Mouse (Mus musculus): ENCODE data around the gene Gm49387. TPM values are rescaled to one million over a fixed set of nuclear protein-coding genes. Genes with fewer than 3 reads are reported as not detected.
A peak's percentile ranks its signal among the peaks of the same experiment; 100 is the strongest.

Gm49387 gene
- not detected in 2 replicates for polyA plus RNA-seq (2014; fragmentation: Nextera tagmentation; extraction: Ambion mirVana)

DNA sequence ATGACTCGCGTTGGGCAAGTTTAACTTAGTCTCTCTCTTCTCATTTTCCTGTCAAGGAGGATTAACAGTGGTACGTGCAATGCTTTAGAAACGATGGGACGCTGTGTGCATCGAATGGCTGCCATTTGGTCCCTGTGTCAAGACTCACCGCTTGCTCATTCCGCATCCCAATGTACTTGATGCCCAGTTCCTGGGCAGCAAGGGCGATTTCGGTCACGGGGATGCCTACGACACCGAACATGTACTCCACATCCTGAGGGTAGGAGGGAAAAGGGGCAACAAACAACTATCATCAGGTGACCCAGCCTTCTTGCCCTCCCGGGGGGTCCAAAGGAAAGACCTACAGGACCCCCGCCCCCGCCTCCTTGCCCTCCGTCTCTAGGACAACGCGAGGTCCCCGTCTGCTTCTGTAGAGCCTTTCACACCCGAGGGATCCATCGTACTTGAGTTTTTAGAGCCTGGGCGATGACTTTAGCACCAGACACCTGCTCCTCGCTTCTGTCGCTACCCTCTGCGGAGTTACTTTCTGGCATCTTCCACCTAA, at the start of gene Gm49387:
Gm49387 (minus strand) TSS at position 533 of the 544 bp plus-strand sequence.
- DNase-seq (ENCODE audit: low spot score) (peak; percentile 17), ATAC-seq (peak; percentile 49)
- Histone ChIP-seq H3K4me1 (ENCODE audit: control insufficient read depth, insufficient read depth, low read length) (peaks cover 11% of the 10 kb centered on the region), H3K27ac (ENCODE audit: low read depth, low read length) (peak within 1 kb of the TSS; percentile 77), H3K4me3 (ENCODE audit: low read depth, low read length) (peak within 1 kb of the TSS; percentile 65), H3K27me3 (replicated peaks; ENCODE audit: control insufficient read depth, insufficient read depth, low read length) (no peaks in the 10 kb centered on the region), H3K9me3 (replicated peaks; ENCODE audit: control insufficient read depth, low read length) (no peaks in the 10 kb centered on the region), H3K9ac (ENCODE audit: low read length) (peak within 1 kb of the TSS; percentile 66), H3K36me3 (ENCODE audit: control insufficient read depth, insufficient read depth, low read length) (no peaks in the 10 kb centered on the region), H3K4me2 (ENCODE audit: low read length) (peak within 1 kb of the TSS; percentile 90)
- WGBS = 3% methylated on average over 26 of the region's 26 CpGs

- H3K27ac ChIP-seq (ENCODE audit: low read depth, low read length) = no peak overlapping the region
- H3K9ac ChIP-seq (ENCODE audit: low read length) = no peak overlapping the region
- no peak overlapping the region for H3K4me2 ChIP-seq (ENCODE audit: low read length)
- H3K4me3 ChIP-seq (ENCODE audit: low read depth, low read length) = no peak overlapping the region
- H3K4me1 ChIP-seq (ENCODE audit: control insufficient read depth, insufficient read depth, low read length) = no peaks in the 10 kb centered on the region
- no peaks in the 10 kb centered on the region for H3K27me3 ChIP-seq (replicated peaks; ENCODE audit: control insufficient read depth, insufficient read depth, low read length)
- WGBS = 100% methylated on average over 1 of the region's 1 CpGs
- ATAC-seq (no peak), DNase-seq (ENCODE audit: low spot score) (no peak)
- no peaks in the 10 kb centered on the region for H3K9me3 ChIP-seq (replicated peaks; ENCODE audit: control insufficient read depth, low read length)
- no peaks in the 10 kb centered on the region for H3K36me3 ChIP-seq (ENCODE audit: control insufficient read depth, insufficient read depth, low read length)
These were observed 45.6 kb upstream of the Gm49387 start for GRCm38 (mm10) chr14:31686231-31686630.

DNA sequence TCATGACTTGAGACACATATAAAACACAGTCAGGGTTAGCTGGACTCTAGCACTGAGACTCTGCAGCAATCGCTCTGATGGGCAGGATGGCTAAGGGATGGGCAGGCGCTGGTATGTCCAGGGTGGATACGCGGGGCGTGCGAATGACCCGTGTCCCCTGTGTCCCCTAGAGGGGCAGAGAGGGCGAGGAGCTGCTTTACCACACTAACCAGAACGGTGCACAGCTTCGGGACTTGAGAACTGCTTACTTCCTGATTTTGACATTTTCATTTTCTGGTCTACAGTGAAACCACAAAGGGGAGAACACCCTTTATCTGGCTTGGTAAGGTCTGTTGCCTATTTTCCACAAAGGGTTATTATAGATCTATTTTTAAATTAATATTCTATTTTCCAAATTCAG, 45.0 kb upstream of the Gm49387 start:
- WGBS = 94% methylated on average over 10 of the region's 10 CpGs
- no peak overlapping the region for H3K27ac ChIP-seq (ENCODE audit: low read depth, low read length)
- H3K4me3 ChIP-seq (ENCODE audit: low read depth, low read length) = no peak overlapping the region
- H3K27me3 ChIP-seq (replicated peaks; ENCODE audit: control insufficient read depth, insufficient read depth, low read length) = no peaks in the 10 kb centered on the region
- H3K4me1 ChIP-seq (ENCODE audit: control insufficient read depth, insufficient read depth, low read length) = no peaks in the 10 kb centered on the region
- no peaks in the 10 kb centered on the region for H3K36me3 ChIP-seq (ENCODE audit: control insufficient read depth, insufficient read depth, low read length)
- no peak for ATAC-seq
- no peak for DNase-seq (ENCODE audit: low spot score)
- no peaks in the 10 kb centered on the region for H3K9me3 ChIP-seq (replicated peaks; ENCODE audit: control insufficient read depth, low read length)
- H3K4me2 ChIP-seq (ENCODE audit: low read length) = no peak overlapping the region
- H3K9ac ChIP-seq (ENCODE audit: low read length) = no peak overlapping the region

DNA sequence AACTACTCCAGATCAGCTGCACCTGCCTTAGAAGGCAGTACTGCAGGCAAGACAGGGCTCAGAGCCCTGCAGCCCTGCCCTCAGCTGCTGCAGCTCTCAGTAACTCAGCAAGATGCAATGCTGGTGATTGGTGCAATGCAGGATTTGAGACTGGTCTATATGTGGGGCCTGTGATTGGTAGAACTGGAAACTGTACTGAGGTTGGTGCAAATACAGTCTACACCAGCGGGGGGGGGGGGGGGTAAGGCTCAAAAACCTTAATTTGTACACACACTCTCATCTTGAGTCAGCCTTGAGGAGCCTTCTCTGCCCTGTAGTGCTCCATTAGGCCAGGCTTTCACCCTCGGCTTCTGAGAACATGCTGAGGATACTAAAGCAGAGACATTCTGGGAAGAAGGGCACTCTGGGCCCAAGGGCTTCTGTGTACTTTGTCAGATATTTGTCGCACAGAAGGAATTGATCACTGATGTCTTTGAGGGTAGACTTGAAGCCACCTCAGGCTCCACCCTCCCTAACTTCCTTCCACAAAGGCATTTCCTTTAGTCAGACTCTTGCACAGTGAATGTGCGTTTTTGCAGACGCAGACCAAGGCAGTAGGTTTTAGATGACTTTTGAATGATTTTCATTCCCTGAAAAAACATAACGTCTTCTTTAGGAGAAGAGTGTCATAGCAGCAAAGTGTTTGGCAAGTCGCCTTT, 43.8 kb upstream of the Gm49387 start:
- H3K27ac ChIP-seq (ENCODE audit: low read depth, low read length) = no peak overlapping the region
- H3K4me2 ChIP-seq (ENCODE audit: low read length) = no peak overlapping the region
- no peaks in the 10 kb centered on the region for H3K27me3 ChIP-seq (replicated peaks; ENCODE audit: control insufficient read depth, insufficient read depth, low read length)
- H3K9ac ChIP-seq (ENCODE audit: low read length) = no peak overlapping the region
- no peaks in the 10 kb centered on the region for H3K9me3 ChIP-seq (replicated peaks; ENCODE audit: control insufficient read depth, low read length)
- H3K4me1 ChIP-seq (ENCODE audit: control insufficient read depth, insufficient read depth, low read length) = no peaks in the 10 kb centered on the region
- H3K4me3 ChIP-seq (ENCODE audit: low read depth, low read length) = no peak overlapping the region
- 78% methylated on average over 7 of the region's 7 CpGs for WGBS
- H3K36me3 ChIP-seq (ENCODE audit: control insufficient read depth, insufficient read depth, low read length) = no peaks in the 10 kb centered on the region
- DNase-seq (ENCODE audit: low spot score) = no peak
- no peak for ATAC-seq

DNA sequence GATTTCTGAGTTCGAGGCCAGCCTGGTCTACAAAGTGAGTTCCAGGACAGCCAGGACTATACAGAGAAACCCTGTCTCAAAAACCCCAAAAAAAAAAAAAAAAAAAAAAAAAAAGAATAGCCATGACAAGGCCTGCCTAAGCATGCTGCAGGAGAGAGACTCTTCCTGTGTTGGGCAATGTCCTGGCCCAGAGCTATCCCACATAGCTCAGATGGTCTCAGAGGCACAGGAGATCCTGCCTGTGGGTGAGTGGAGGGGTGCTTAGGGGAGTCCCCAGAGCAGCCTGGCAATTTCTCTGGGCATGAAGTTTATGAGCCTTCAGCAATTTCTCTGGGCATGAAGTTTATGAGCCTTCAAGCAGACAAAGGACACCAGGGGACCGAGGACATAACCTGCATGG, 42.9 kb upstream of the Gm49387 start:
- Histone ChIP-seq H3K9me3 (replicated peaks; ENCODE audit: control insufficient read depth, low read length) (no peaks in the 10 kb centered on the region), H3K4me3 (ENCODE audit: low read depth, low read length) (no peak overlapping the region), H3K9ac (ENCODE audit: low read length) (no peak overlapping the region), H3K4me2 (ENCODE audit: low read length) (no peak overlapping the region), H3K4me1 (ENCODE audit: control insufficient read depth, insufficient read depth, low read length) (no peaks in the 10 kb centered on the region), H3K36me3 (ENCODE audit: control insufficient read depth, insufficient read depth, low read length) (no peaks in the 10 kb centered on the region), H3K27me3 (replicated peaks; ENCODE audit: control insufficient read depth, insufficient read depth, low read length) (no peaks in the 10 kb centered on the region), H3K27ac (ENCODE audit: low read depth, low read length) (no peak overlapping the region)
- ATAC-seq = no peak
- DNase-seq (ENCODE audit: low spot score) = no peak
- WGBS = 90% methylated on average over 2 of the region's 2 CpGs

GRCm38 (mm10) chr14:31681931-31682555, 41.4 kb upstream of the Gm49387 start:
- WGBS = 49% methylated on average over 5 of the region's 5 CpGs
- no peak overlapping the region for H3K27ac ChIP-seq (ENCODE audit: low read depth, low read length)

DNA sequence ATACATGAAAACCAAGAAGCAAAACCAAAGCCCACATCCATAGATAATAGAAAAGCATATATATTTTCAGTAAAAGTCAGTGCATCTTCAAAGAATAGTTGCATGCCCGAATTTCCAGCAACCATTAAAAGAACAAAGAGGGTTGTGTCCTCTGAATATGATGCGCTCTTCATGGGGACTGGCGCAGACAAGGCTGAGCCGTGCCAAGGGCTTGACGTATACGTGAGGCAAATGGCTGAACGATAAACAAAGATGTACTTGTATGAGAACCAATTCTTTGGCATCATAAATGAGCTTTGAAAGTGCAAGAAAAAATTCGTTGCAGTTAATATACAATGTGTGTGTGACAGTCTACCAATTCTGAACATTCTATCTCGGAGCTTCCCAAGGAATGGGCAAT, 40.6 kb upstream of the Gm49387 start:
- DNase-seq (ENCODE audit: low spot score) (no peak), ATAC-seq (no peak)
- WGBS = 83% methylated on average over 9 of the region's 9 CpGs
- Histone ChIP-seq H3K4me3 (ENCODE audit: low read depth, low read length) (no peak overlapping the region), H3K36me3 (ENCODE audit: control insufficient read depth, insufficient read depth, low read length) (no peaks in the 10 kb centered on the region), H3K4me2 (ENCODE audit: low read length) (no peak overlapping the region), H3K9me3 (replicated peaks; ENCODE audit: control insufficient read depth, low read length) (no peaks in the 10 kb centered on the region), H3K27me3 (replicated peaks; ENCODE audit: control insufficient read depth, insufficient read depth, low read length) (no peaks in the 10 kb centered on the region), H3K4me1 (ENCODE audit: control insufficient read depth, insufficient read depth, low read length) (no peaks in the 10 kb centered on the region), H3K27ac (ENCODE audit: low read depth, low read length) (no peak overlapping the region), H3K9ac (ENCODE audit: low read length) (no peak overlapping the region)

More at GRCm38 (mm10) chr14:31681931-31682555, 41.4 kb upstream of the Gm49387 start:
- ATAC-seq = no peak
- no peak overlapping the region for H3K4me3 ChIP-seq (ENCODE audit: low read depth, low read length)
- no peak for DNase-seq (ENCODE audit: low spot score)
- no peaks in the 10 kb centered on the region for H3K27me3 ChIP-seq (replicated peaks; ENCODE audit: control insufficient read depth, insufficient read depth, low read length)
- no peaks in the 10 kb centered on the region for H3K4me1 ChIP-seq (ENCODE audit: control insufficient read depth, insufficient read depth, low read length)
- H3K36me3 ChIP-seq (ENCODE audit: control insufficient read depth, insufficient read depth, low read length) = no peaks in the 10 kb centered on the region
- H3K4me2 ChIP-seq (ENCODE audit: low read length) = no peak overlapping the region
- H3K9me3 ChIP-seq (replicated peaks; ENCODE audit: control insufficient read depth, low read length) = no peaks in the 10 kb centered on the region
- no peak overlapping the region for H3K9ac ChIP-seq (ENCODE audit: low read length)

GRCm38 (mm10) chr14:31680656-31681055, 40.0 kb upstream of the Gm49387 start:
- no peaks in the 10 kb centered on the region for H3K9me3 ChIP-seq (replicated peaks; ENCODE audit: control insufficient read depth, low read length)
- 87% methylated on average over 3 of the region's 3 CpGs for WGBS
- no peaks in the 10 kb centered on the region for H3K4me1 ChIP-seq (ENCODE audit: control insufficient read depth, insufficient read depth, low read length)

More at GRCm38 (mm10) chr14:31680656-31681055, 40.0 kb upstream of the Gm49387 start:
- H3K4me3 ChIP-seq (ENCODE audit: low read depth, low read length) = no peak overlapping the region
- no peaks in the 10 kb centered on the region for H3K27me3 ChIP-seq (replicated peaks; ENCODE audit: control insufficient read depth, insufficient read depth, low read length)
- ATAC-seq (no peak), DNase-seq (ENCODE audit: low spot score) (no peak)
- H3K36me3 ChIP-seq (ENCODE audit: control insufficient read depth, insufficient read depth, low read length) = no peaks in the 10 kb centered on the region
- no peak overlapping the region for H3K9ac ChIP-seq (ENCODE audit: low read length)
- no peak overlapping the region for H3K4me2 ChIP-seq (ENCODE audit: low read length)
- no peak overlapping the region for H3K27ac ChIP-seq (ENCODE audit: low read depth, low read length)

Measured in forebrain, embryonic 14.5 days (tissue).